Mouse (Mus musculus) liver, postnatal 0 days (tissue): ENCODE data around the gene Cd300ld4. TPM values are rescaled to one million over a fixed set of nuclear protein-coding genes. Genes with fewer than 3 reads are reported as not detected.
A peak's percentile ranks its signal among the peaks of the same experiment; 100 is the strongest.

Experiments
- ATAC-seq: fragments of 200-750 bp; cut with Nextera tagmentation; 2 replicates; pipeline ENCODE4 v1.8.0; 2017; ENCODE audit warnings: mild to moderate bottlenecking, moderate library complexity
- DNase-seq: peaks from one replicate; pipeline ENCODE4 v3.0.0-alpha.2; 2016
- H3K27ac ChIP-seq: fragments of 300-500 bp; sonication (generic); 2 replicates; pipeline ENCODE4 v1.5.1; 2014; ENCODE audit warnings: antibody characterized with exemption, moderate library complexity, mild to moderate bottlenecking, low read depth
- H3K27me3 ChIP-seq: fragments of 300-500 bp; sonication (generic); 2 replicates; pipeline ENCODE4 v1.6.1; 2014; ENCODE audit warnings: low read length, control low read depth, mixed read lengths; ENCODE audit not compliant: insufficient read depth
- H3K36me3 ChIP-seq: fragments of 300-500 bp; sonication (generic); replicated peaks from 2 replicates; pipeline ENCODE4 v1.6.1; 2014; ENCODE audit warnings: mild to moderate bottlenecking, control low read depth, low read length, moderate library complexity, mixed read lengths; ENCODE audit not compliant: insufficient read depth
- H3K4me1 ChIP-seq: fragments of 300-500 bp; sonication (generic); 2 replicates; pipeline ENCODE4 v1.6.1; 2014; ENCODE audit warnings: antibody characterized with exemption, mild to moderate bottlenecking, control low read depth; ENCODE audit not compliant: insufficient read depth
- H3K4me2 ChIP-seq: fragments of 300-500 bp; sonication (generic); 2 replicates; pipeline ENCODE4 v1.6.1; 2014; ENCODE audit warnings: low read depth, mild to moderate bottlenecking, low read length, moderate library complexity, mixed read lengths
- H3K4me3 ChIP-seq: fragments of 300-500 bp; sonication (generic); 2 replicates; pipeline ENCODE4 v1.5.1; 2014; ENCODE audit warnings: low read depth, low read length
- H3K9ac ChIP-seq: fragments of 300-500 bp; sonication (generic); replicated peaks from 2 replicates; pipeline ENCODE4 v1.6.1; 2014; ENCODE audit warnings: mild to moderate bottlenecking, moderate library complexity
- H3K9me3 ChIP-seq: fragments of 300-500 bp; sonication (generic); 2 replicates; pipeline ENCODE4 v1.6.1; 2016; ENCODE audit warnings: mild to moderate bottlenecking, control low read depth, low read length, mixed read lengths
- CTCF ChIP-seq: sonication (generic); IDR thresholded peaks from 2 replicates; pipeline ENCODE4 v1.5.1; 2016; ENCODE audit warnings: antibody characterized with exemption, low read depth
- EP300 ChIP-seq: IDR thresholded peaks from 2 replicates; pipeline ENCODE4 v1.6.1; 2016; ENCODE audit warnings: antibody characterized with exemption, low read depth, mild to moderate bottlenecking
- WGBS: fragments of 180-500 bp; shearing (Covaris S2); extraction: QIAGEN DNeasy Blood & Tissue Kit; methylation state at CpG from one replicate; pipeline ENCODE4 v1.1.7; 2014; ENCODE audit not compliant: insufficient replicate concordance; 5-methylcytosine and 5-hydroxymethylcytosine counted together
- polyA plus RNA-seq: library from polyadenylated mRNA; unstranded; fragments of >200 nt; fragmentation: Nextera tagmentation; extraction: Ambion mirVana; gene quantifications from 2 replicates; pipeline ENCODE4 v1.2.1, GENCODE M21; 2015

Gene Cd300ld4
- polyA plus RNA-seq, 1 experiment from 2014 or later = not detected

- DNase-seq (no peak), ATAC-seq (no peak)
- no peak within 1 kb of the TSS for H3K27ac ChIP-seq
- H3K4me3 ChIP-seq = no peak within 1 kb of the TSS
- no peaks in the 10 kb centered on the region; the same call in 1 of the 2 replicates for H3K4me1 ChIP-seq
- no peak within 1 kb of the TSS for H3K9ac ChIP-seq
- TF ChIP-seq EP300 (no peak), CTCF (no peak)
- H3K27me3 ChIP-seq = no peaks in the 10 kb centered on the region
- WGBS = 34% methylated on average over 5 of the region's 5 CpGs
- H3K4me2 ChIP-seq = no peak within 1 kb of the TSS; the same call in 1 of the 2 replicates
- no peaks in the 10 kb centered on the region for H3K36me3 ChIP-seq
- no peaks in the 10 kb centered on the region for H3K9me3 ChIP-seq
Measured at GRCm38 (mm10) chr11:115062077-115062476, 35.3 kb upstream of the Cd300ld4 start, which contains the start of gene Cd300e. TSS of gene Cd300e (minus strand) at chr11:115062177.

- no peak overlapping the region for H3K27ac ChIP-seq
- 53% methylated on average over 2 of the region's 2 CpGs for WGBS
Measured at GRCm38 (mm10) chr11:115059797-115060196, 33.0 kb upstream of the Cd300ld4 start.

GRCm38 (mm10) chr11:115058701-115059100, 31.9 kb upstream of the Cd300ld4 start:
- no peaks in the 10 kb centered on the region for H3K36me3 ChIP-seq
- no peak overlapping the region for H3K9ac ChIP-seq
- no peaks in the 10 kb centered on the region; the same call in 1 of the 2 replicates for H3K4me1 ChIP-seq
- no peak overlapping the region for H3K27ac ChIP-seq
- no peak overlapping the region for H3K4me2 ChIP-seq
- TF ChIP-seq EP300 (no peak), CTCF (no peak)
- H3K4me3 ChIP-seq = no peak overlapping the region
- H3K9me3 ChIP-seq = no peaks in the 10 kb centered on the region
- no peaks in the 10 kb centered on the region for H3K27me3 ChIP-seq
- 57% methylated on average over 4 of the region's 4 CpGs for WGBS
- ATAC-seq (no peak), DNase-seq (no peak)

More at GRCm38 (mm10) chr11:115059797-115060196, 33.0 kb upstream of the Cd300ld4 start:
- Histone ChIP-seq H3K9me3 (no peaks in the 10 kb centered on the region), H3K4me1 (no peaks in the 10 kb centered on the region; the same call in 1 of the 2 replicates), H3K36me3 (no peaks in the 10 kb centered on the region), H3K4me3 (no peak overlapping the region), H3K27me3 (no peaks in the 10 kb centered on the region), H3K9ac (no peak overlapping the region), H3K4me2 (no peak overlapping the region)
- TF ChIP-seq CTCF (no peak), EP300 (no peak)
- ATAC-seq (0 out of 2 replicates have a peak, but pooled peaks have one; percentile 21), DNase-seq (no peak)

GRCm38 (mm10) chr11:115054537-115054936, 27.7 kb upstream of the Cd300ld4 start:
- Histone ChIP-seq H3K4me2 (no peak overlapping the region), H3K9ac (no peak overlapping the region), H3K4me1 (no peaks in the 10 kb centered on the region), H3K4me3 (no peak overlapping the region), H3K27me3 (no peaks in the 10 kb centered on the region), H3K36me3 (no peaks in the 10 kb centered on the region), H3K27ac (no peak overlapping the region), H3K9me3 (no peaks in the 10 kb centered on the region)
- no peak for ATAC-seq
- TF ChIP-seq CTCF = no peak
- TF ChIP-seq EP300 = no peak
- no peak for DNase-seq

GRCm38 (mm10) chr11:115052991-115053390, 26.2 kb upstream of the Cd300ld4 start:
- DNase-seq (no peak), ATAC-seq (no peak)
- Histone ChIP-seq H3K4me1 (no peaks in the 10 kb centered on the region), H3K9ac (no peak overlapping the region), H3K9me3 (no peaks in the 10 kb centered on the region), H3K27me3 (no peaks in the 10 kb centered on the region), H3K27ac (no peak overlapping the region), H3K4me3 (no peak overlapping the region), H3K4me2 (no peak overlapping the region), H3K36me3 (no peaks in the 10 kb centered on the region)
- TF ChIP-seq CTCF = no peak
- 83% methylated on average over 1 of the region's 1 CpGs for WGBS

GRCm38 (mm10) chr11:115052206-115052605, 25.4 kb upstream of the Cd300ld4 start:
- TF ChIP-seq CTCF = no peak
- no peak for TF ChIP-seq EP300
- DNase-seq (peak; percentile 57), ATAC-seq (no peak)
- 2% methylated on average over 9 of the region's 9 CpGs for WGBS
- H3K9ac ChIP-seq = no peak overlapping the region
- H3K4me1 ChIP-seq = no peaks in the 10 kb centered on the region
- no peaks in the 10 kb centered on the region for H3K9me3 ChIP-seq
- H3K4me3 ChIP-seq = no peak overlapping the region
- H3K4me2 ChIP-seq = no peak overlapping the region
- H3K27ac ChIP-seq = no peak overlapping the region
- no peaks in the 10 kb centered on the region for H3K36me3 ChIP-seq
- H3K27me3 ChIP-seq = no peaks in the 10 kb centered on the region
